Mouse (Mus musculus): ENCODE measurements around the gene Gm49383.
"Not testable (repeated sequence)": the region's sequence is repeated elsewhere in the genome, so short reads cannot be mapped to it uniquely, and the experiment has no call there.

The Gm49383 gene

GRCm38 (mm10) chr12:69198985-69199384, 2.1 kb upstream of the Gm49383 start:
- no peak for DNase-seq (ENCODE audit: low spot score in 2 of 2)

DNA sequence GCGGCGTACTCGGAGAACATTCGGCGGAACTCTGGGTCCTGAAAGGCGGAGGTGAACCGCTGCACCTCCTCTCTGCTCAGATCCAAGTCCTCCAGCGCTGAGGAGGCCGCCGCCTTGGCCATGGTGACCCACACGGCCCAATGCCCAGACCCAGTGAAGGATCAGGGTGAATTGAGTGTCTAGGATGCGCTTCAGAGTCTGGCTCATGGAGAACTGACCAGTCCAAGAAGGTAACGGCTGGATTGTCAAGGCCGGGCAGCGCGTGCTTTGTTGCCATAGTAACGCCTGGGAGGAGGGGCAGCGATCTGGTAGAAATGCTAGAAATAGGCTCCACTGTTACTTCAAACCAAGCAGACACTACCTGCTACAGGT, 1.2 kb upstream of the Gm49383 start, which contains the start of gene Dnaaf2:
Gene Dnaaf2, minus strand, starts transcription at position 266 of the 372 bp plus-strand sequence.
- peak; percentile 31 to 61 for DNase-seq (ENCODE audit: low spot score in 2 of 2)

GRCm38 (mm10) chr12:69197378-69198163, 667 bp upstream of the Gm49383 start:
- peak in 1 of 2 experiments; percentile 64 for DNase-seq (ENCODE audit: low spot score in 2 of 2)

DNA sequence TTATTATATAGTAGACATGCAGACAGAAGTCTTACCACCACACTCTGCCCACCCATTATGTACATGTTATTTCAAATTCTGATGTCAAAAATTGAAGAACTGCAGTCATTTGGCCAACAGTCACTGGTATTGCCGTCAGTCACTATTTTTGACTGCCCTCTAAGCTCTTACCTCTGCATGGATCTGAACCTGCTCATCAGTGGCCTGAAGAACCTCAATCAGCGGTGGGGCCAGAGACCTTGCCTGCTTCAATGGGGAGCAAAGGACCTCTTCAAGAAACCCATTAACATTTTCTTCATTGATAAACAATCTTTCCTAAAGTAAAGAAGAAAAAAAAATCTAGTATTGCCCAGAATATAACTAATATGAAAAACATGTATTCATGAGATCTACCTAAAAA, 4.3 kb downstream of the Gm49383 start:
- no peak for DNase-seq (ENCODE audit: low spot score in 2 of 2)

DNA sequence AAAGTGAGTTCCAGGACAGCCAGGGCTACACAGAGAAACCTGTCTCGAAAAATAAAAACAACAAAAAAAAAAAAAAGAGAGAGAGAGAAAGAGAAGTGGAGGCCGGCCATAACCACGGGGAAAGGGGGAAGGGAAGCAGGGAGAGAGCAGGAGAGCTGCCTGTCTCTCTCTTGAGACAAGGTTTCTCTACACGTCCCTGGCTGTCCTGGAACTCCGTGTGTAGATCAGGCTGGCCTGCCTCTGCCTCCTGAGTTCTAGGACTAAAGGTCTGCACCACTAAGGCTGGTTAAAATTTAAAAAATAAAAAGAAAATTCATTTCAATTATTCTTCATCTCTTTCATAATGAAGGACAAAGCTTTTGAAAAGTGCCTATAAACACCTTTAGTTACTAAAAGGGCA, 5.5 kb downstream of the Gm49383 start:
- DNase-seq (ENCODE audit: low spot score in 2 of 2) = no peak

- DNase-seq (ENCODE audit: low spot score in 2 of 2) = no peak
These were observed 6.4 kb downstream of the Gm49383 start for GRCm38 (mm10) chr12:69190522-69190921.

DNA sequence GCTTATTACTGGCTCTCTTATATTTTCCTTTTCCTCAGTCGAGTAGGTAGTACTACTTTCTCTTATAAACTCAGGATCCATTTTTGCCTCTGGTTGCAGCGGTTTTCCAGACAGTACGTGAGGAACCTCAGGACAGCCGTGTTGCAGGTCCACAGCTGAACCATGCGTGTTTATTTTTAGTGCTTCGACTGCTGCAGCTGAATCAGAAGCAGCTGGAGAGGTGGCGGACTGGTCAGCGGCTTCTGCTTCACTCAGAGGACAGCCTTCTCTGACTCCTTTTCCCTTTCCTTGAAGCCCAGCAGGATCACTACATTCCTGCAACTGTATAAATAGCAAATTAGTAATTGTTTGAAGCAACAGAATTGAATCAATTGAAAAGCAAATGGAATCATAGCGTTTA, 6.8 kb downstream of the Gm49383 start:
- no peak for DNase-seq (ENCODE audit: low spot score in 2 of 2)

- DNase-seq (ENCODE audit: low spot score in 2 of 2) = no peak
These were observed 10.0 kb downstream of the Gm49383 start for GRCm38 (mm10) chr12:69186811-69187471.

DNA sequence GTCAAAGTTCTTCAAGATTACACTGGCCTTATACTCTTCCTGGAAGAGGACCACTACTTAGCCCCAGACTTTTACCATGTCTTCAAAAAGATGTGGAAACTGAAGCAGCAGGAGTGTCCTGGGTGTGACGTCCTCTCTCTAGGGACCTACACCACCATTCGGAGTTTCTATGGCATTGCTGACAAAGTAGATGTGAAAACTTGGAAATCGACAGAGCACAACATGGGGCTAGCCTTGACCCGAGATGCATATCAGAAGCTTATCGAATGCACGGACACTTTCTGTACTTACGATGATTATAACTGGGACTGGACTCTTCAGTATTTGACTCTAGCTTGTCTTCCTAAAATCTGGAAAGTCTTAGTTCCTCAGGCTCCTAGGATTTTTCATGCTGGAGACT, 11.5 kb downstream of the Gm49383 start:
- DNase-seq (ENCODE audit: low spot score in 2 of 2) = no peak

DNA sequence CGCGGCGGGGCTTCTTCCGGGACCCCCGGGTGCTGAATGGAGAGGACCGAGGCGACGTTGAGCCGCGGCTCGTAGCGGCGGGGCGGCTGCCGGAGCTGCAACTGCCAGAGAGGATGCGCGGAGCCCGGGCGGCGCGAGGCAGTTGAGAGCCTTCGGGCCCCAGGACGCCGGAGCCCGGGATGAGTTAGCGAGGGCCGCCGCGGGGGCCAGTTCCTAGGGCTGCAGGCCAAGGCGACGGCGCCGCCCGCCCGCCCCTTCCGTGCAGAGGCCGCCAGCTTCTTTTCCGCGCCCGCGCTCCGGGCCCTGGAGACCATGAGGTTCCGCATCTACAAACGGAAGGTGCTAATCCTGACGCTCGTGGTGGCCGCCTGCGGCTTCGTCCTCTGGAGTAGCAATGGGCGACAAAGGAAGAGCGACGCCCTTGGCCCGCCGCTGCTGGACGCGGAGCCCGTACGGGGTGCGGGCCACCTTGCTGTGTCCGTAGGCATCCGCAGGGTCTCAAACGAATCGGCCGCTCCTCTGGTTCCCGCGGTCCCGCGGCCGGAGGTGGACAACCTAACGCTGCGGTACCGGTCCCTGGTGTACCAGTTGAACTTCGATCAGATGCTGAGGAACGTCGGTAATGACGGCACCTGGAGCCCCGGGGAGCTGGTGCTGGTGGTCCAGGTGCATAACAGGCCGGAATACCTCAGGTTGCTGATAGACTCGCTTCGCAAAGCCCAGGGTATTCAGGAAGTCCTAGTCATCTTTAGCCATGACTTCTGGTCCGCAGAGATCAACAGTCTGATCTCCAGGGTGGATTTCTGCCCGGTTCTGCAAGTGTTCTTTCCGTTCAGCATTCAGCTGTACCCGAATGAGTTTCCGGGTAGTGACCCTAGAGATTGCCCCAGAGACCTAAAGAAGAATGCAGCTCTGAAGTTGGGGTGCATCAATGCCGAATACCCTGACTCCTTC, 12.3 kb downstream of the Gm49383 start:
- peak in 1 of 2 experiments; percentile 38 for DNase-seq (ENCODE audit: low spot score in 2 of 2)

DNA sequence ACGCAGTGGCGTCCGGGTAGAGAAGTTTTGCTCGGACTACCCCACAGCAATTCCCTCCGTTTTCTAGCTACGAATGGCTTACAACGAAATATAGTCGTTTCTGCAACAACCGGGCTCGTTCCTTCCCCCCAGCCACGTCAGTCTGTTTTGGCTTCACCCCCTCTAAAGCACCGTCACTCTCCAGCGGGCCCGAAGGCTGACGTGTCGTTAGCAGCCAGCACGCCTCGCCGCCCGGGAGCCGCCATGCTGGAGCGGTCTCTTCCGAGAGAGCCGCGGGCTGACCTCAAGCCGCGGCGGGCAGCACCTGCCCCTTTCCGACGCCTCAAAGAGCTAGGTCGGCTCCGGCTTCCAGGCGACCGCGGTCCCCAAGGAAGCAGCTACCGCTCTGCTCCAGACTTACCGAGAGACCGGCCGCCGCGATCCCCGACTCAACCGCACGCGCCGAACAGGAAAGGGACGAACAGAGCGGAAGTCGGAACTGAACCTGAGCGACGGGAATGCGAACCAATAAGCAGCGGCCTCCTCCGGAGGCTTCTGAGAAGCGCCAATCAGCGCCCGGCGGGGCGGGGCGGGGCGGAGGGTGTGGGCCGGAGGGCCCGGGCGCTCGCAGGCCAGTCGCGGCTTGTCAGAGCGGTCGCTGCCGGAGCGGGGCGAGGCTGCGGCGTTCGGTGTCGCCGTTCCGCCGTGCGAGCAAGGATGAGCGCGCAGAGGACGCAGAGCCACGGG, 13.2 kb downstream of the Gm49383 start, which contains the start of the genes Rpl36al and Mgat2:
Gene Rpl36al, minus strand, starts transcription at position 501 of the 726 bp plus-strand sequence.
Gene Mgat2, plus strand, starts transcription at position 575 of the 726 bp plus-strand sequence.
- DNase-seq (ENCODE audit: low spot score in 2 of 2) = peak; percentile 99 to 100

DNA sequence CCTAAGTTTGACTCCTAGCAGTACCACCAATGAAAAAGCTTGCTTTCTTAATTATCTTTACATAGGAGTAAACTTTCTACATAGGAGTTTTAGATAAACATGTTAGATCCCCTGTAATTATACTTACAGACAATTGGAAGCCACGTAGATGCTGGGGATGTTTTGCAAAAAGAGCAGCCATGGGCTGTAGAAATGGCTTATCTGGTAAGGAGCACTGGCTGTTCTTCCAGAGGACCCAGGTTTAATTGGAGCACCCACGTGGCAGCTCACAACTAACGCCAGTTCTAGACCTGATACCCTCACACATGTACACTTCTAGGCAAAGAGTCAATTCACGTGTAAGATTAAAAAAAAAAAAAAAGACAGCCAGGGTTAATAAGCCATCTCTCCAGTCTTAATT, 15.1 kb downstream of the Gm49383 start:
- no peak for DNase-seq (ENCODE audit: low spot score in 2 of 2)

DNA sequence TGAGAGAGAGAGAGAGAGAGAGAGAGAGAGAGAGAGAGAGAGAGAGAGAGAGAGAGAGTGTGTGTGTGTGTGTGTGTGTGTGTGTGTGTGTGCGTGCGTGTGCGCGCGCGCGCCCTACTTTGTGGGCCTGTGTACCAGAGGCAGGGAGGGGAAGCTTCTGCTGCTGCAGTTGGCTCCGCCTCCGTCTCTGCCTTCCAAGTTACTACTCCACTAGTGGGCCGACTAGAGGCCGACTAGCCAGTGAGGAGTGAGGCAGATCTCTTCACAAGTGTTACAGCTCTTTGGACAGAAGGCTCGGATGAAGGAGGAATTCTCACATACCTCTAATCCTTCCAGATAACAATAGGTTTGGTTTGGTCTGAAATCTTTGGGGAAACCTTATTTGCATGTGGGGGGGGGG, 17.5 kb downstream of the Gm49383 start:
- no peak for DNase-seq (ENCODE audit: low spot score in 2 of 2)

DNA sequence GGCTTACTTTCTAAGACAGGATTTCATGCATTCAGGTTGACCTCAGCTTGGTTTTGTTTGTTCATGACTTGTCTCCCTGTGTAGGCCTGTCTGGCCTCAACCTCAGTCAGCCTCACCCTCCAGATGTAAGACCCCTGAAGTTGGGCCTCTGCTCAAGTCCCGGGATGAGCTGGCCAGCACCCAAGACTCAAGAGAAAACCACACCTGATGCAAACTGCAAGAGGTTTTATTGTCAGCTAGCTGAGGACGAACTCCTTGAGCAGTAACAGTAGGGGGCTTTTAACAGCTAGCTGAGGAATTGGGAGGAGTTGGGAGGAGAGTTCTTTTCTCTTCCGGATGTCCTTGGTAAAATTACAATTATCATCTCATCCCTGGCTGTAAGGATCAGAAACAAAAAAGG, 19.4 kb downstream of the Gm49383 start:
- no peak for DNase-seq (ENCODE audit: low spot score in 2 of 2)

GRCm38 (mm10) chr12:69175975-69176374, 20.9 kb downstream of the Gm49383 start:
- no peak for DNase-seq (ENCODE audit: low spot score in 2 of 2)

- no peak for DNase-seq (ENCODE audit: low spot score in 2 of 2)
These were observed 25.6 kb downstream of the Gm49383 start for GRCm38 (mm10) chr12:69171307-69171706.

GRCm38 (mm10) chr12:69168461-69169106, 28.3 kb downstream of the Gm49383 start, which contains the start of gene Lrr1:
Gene Lrr1 (plus strand): TSS chr12:69168814.
- DNase-seq (ENCODE audit: low spot score in 2 of 2) = peak; percentile 57 to 78

- no peak for DNase-seq (ENCODE audit: low spot score in 2 of 2)
These were observed 29.0 kb downstream of the Gm49383 start for GRCm38 (mm10) chr12:69167656-69168460.

GRCm38 (mm10) chr12:69166861-69167581, 29.9 kb downstream of the Gm49383 start:
- not testable (repeated sequence) for DNase-seq (ENCODE audit: low spot score in 2 of 2)
